Mouse (Mus musculus): ENCODE data around the gene Hoga1.

- no peak for TF ChIP-seq HCFC1 (IDR thresholded peaks at IDR 0.05; ENCODE audit: borderline replicate concordance, insufficient read depth, low read length)
- TF ChIP-seq MAFK (IDR thresholded peaks at IDR 0.05; ENCODE audit: insufficient read depth, low read depth, low read length), result no peak
These were observed 31.1 kb upstream of the Hoga1 start for GRCm38 (mm10) chr19:42014231-42014825.
